Mouse (Mus musculus): ENCODE measurements at regions not wholly inside any gene's neighbourhood (a gene's known extent, or its start where the extent isn't known, plus 50 kb on each side); places are given as distances from the start of the nearest gene placed in this dataset.

GRCm38 (mm10) chr6:140107628-140108027 lies 66.4 kb upstream of the Plcz1 start:
- Histone ChIP-seq H3K9me3 (ENCODE audit: control insufficient read depth, low read length) (no peaks in the 10 kb centered on the region), H3K36me3 (ENCODE audit: control insufficient read depth, insufficient read depth, low read length) (no peaks in the 10 kb centered on the region), H3K9ac (ENCODE audit: low read length) (peak overlapping the region; percentile 21; the same call in 1 of the 2 replicates), H3K4me2 (ENCODE audit: low read depth, low read length) (peak overlapping the region; percentile 4), H3K27ac (ENCODE audit: low read length) (no peak overlapping the region), H3K27me3 (ENCODE audit: control insufficient read depth, insufficient read depth, low read depth, low read length) (no peaks in the 10 kb centered on the region), H3K4me1 (replicated peaks; ENCODE audit: control insufficient read depth, insufficient read depth, low read length) (peaks cover 3% of the 10 kb centered on the region; the same call in 1 of the 2 replicates), H3K4me3 (ENCODE audit: low read length) (peak overlapping the region; percentile 5)
- ATAC-seq (ENCODE audit: low read depth), result no peak
- WGBS, result 39% methylated on average over 16 of the region's 16 CpGs

GRCm38 (mm10) chr6:140106141-140106540 lies 64.9 kb upstream of the Plcz1 start:
- Histone ChIP-seq H3K4me2 (ENCODE audit: low read depth, low read length) (no peak overlapping the region), H3K27ac (ENCODE audit: low read length) (no peak overlapping the region), H3K9me3 (ENCODE audit: control insufficient read depth, low read length) (no peaks in the 10 kb centered on the region), H3K36me3 (ENCODE audit: control insufficient read depth, insufficient read depth, low read length) (no peaks in the 10 kb centered on the region), H3K9ac (ENCODE audit: low read length) (no peak overlapping the region), H3K27me3 (ENCODE audit: control insufficient read depth, insufficient read depth, low read depth, low read length) (no peaks in the 10 kb centered on the region), H3K4me1 (replicated peaks; ENCODE audit: control insufficient read depth, insufficient read depth, low read length) (peaks cover 3% of the 10 kb centered on the region; the same call in 1 of the 2 replicates), H3K4me3 (ENCODE audit: low read length) (no peak overlapping the region)
- WGBS, result 79% methylated on average over 5 of the region's 5 CpGs
- no peak for ATAC-seq (ENCODE audit: low read depth)

DNA sequence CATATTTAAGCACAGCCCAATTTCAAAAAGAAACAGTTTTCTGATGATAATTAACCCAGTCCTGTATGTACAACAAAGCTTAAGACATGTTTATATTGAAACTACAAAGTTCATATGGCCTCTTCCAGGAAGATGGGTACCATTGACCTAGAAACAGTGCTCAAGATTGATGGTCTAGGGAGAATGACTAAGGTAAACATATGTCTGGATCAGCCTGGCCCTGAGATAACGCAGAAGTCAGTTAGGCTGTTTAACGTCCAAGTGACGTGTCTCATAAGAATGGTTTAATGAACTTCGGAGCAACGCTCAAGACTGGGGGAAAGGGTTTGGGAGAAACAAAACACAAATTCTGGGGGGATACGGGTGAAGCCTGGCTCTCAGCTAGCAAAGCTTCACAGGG lies 60.8 kb upstream of the Plcz1 start:
- no peak overlapping the region for H3K27ac ChIP-seq (ENCODE audit: low read length)
- H3K9ac ChIP-seq (ENCODE audit: low read length), result no peak overlapping the region
- no peaks in the 10 kb centered on the region for H3K27me3 ChIP-seq (ENCODE audit: control insufficient read depth, insufficient read depth, low read depth, low read length)
- H3K4me2 ChIP-seq (ENCODE audit: low read depth, low read length), result no peak overlapping the region
- H3K4me1 ChIP-seq (replicated peaks; ENCODE audit: control insufficient read depth, insufficient read depth, low read length), result no peaks in the 10 kb centered on the region; the same call in 1 of the 2 replicates
- no peaks in the 10 kb centered on the region for H3K36me3 ChIP-seq (ENCODE audit: control insufficient read depth, insufficient read depth, low read length)
- H3K4me3 ChIP-seq (ENCODE audit: low read length), result no peak overlapping the region
- H3K9me3 ChIP-seq (ENCODE audit: control insufficient read depth, low read length), result no peaks in the 10 kb centered on the region
- WGBS, result 22% methylated on average over 6 of the region's 6 CpGs
- ATAC-seq (ENCODE audit: low read depth), result no peak

- no peak for ATAC-seq (ENCODE audit: low read depth)
- Histone ChIP-seq H3K9ac (ENCODE audit: low read length) (no peak overlapping the region), H3K27ac (ENCODE audit: low read length) (no peak overlapping the region), H3K4me1 (replicated peaks; ENCODE audit: control insufficient read depth, insufficient read depth, low read length) (no peaks in the 10 kb centered on the region), H3K4me3 (ENCODE audit: low read length) (no peak overlapping the region), H3K36me3 (ENCODE audit: control insufficient read depth, insufficient read depth, low read length) (no peaks in the 10 kb centered on the region), H3K4me2 (ENCODE audit: low read depth, low read length) (no peak overlapping the region), H3K27me3 (ENCODE audit: control insufficient read depth, insufficient read depth, low read depth, low read length) (no peaks in the 10 kb centered on the region), H3K9me3 (ENCODE audit: control insufficient read depth, low read length) (no peaks in the 10 kb centered on the region)
- WGBS, result 59% methylated on average over 10 of the region's 10 CpGs
Observed at GRCm38 (mm10) chr6:140095416-140095815, 54.2 kb upstream of the Plcz1 start.
